Mouse (Mus musculus) kidney, adult 2 months (tissue): ENCODE measurements at regions not wholly inside any gene's neighbourhood (a gene's known extent, or its start where the extent isn't known, plus 50 kb on each side); places are given as distances from the start of the nearest gene placed in this dataset.

Source experiments
- CTCF ChIP-seq: fragments of 200-500 bp; conservative IDR thresholded peaks from 2 replicates; pipeline ENCODE4 v1.5.1; 2011; ENCODE audit warnings: low read depth, mild to moderate bottlenecking, control low read depth, low read length, moderate library complexity, mixed read lengths; ENCODE audit not compliant: insufficient read depth, insufficient read length
- POLR2A ChIP-seq: fragments of 200-500 bp; IDR thresholded peaks from one replicate; pipeline ENCODE4 v1.6.1; 2011; ENCODE audit warnings: low read depth, low read length, control low read depth

- TF ChIP-seq POLR2A: no peak
- no peak for TF ChIP-seq CTCF
These were observed 408.7 kb upstream of the Pmfbp1 start for GRCm38 (mm10) chr8:109085134-109085533.
